Mouse (Mus musculus): ENCODE measurements around the gene Olfr632. TPM values are rescaled to one million over a fixed set of nuclear protein-coding genes. Genes with fewer than 3 reads are reported as not detected.

Gene Olfr632
- polyA plus RNA-seq (2012; rRNA removed), result not detected in 2 replicates

DNA sequence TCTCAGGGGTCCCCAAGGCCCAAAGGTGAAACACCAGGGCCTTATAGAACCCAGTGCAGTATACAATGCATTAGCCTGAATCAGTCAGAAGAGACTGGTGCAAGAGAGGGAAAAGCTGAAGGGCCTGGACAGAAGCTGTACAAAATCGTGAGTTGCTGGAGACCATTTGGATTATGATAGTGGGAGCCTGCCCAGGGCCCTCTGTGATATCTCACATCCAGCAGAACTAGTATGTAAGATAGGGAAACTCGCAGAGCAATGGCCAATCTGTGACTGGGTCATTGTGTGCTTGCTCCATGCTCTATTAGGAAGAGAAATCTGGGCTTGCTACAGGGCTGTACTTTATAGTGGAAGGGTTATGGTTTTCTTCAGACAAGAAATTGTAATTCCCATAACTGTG is at the start of gene Olfr632:
Olfr632 (plus strand) TSS at position 84 of the 400 bp plus-strand sequence.
- no peak for DNase-seq
- TF ChIP-seq POLR2A (IDR thresholded peaks at IDR 0.05; ENCODE audit: borderline replicate concordance, insufficient read depth, low read length), result no peak
- no peak for TF ChIP-seq CTCF (IDR thresholded peaks at IDR 0.05; ENCODE audit: borderline replicate concordance, insufficient read depth, low read depth, low read length)
- WGBS, result 59% methylated on average over 2 of the region's 2 CpGs
- Histone ChIP-seq H3K4me3 (replicated peaks; ENCODE audit: insufficient read depth, low read depth, low read length) (no peak within 1 kb of the TSS), H3K4me1 (ENCODE audit: control insufficient read depth, insufficient read depth, low read length) (no peaks in the 10 kb centered on the region), H3K27me3 (ENCODE audit: control insufficient read depth, insufficient read depth, low read length) (no peaks in the 10 kb centered on the region), H3K27ac (ENCODE audit: insufficient read depth, low read length) (no peak within 1 kb of the TSS)

GRCm38 (mm10) chr7:103886152-103886551 is 48.0 kb upstream of the Olfr632 start, which contains the start of gene Olfr66:
Olfr66 (minus strand) TSS chr7:103886252.
- Histone ChIP-seq H3K27me3 (ENCODE audit: control insufficient read depth, insufficient read depth, low read length) (no peaks in the 10 kb centered on the region), H3K4me1 (ENCODE audit: control insufficient read depth, insufficient read depth, low read length) (no peaks in the 10 kb centered on the region), H3K27ac (ENCODE audit: insufficient read depth, low read length) (no peak within 1 kb of the TSS), H3K4me3 (replicated peaks; ENCODE audit: insufficient read depth, low read depth, low read length) (no peak within 1 kb of the TSS)
- DNase-seq, result no peak
- TF ChIP-seq CTCF (IDR thresholded peaks at IDR 0.05; ENCODE audit: borderline replicate concordance, insufficient read depth, low read depth, low read length), result no peak
- no peak for TF ChIP-seq POLR2A (IDR thresholded peaks at IDR 0.05; ENCODE audit: borderline replicate concordance, insufficient read depth, low read length)

DNA sequence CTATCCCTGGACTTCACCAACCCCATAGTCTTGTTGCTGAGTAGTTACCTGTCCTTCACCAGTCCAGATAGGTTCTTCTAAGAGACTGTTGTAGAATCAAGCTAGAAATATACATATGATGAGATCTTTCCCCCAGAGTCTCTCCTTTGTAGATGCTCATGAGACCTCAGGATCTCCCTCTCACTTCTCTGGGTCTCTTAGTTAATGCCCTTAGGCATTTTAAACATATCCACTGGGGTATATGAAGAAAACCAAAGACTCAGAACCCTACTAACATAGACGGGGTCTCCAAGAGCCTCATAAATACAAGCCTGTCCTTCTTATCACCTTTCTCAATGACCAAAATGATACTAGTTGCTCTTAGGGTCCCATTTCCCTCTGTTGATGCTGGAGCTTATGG is 39.8 kb upstream of the Olfr632 start, which contains the start of gene Olfr64:
Olfr64 (minus strand) TSS at position 101 of the 400 bp plus-strand sequence.
- WGBS, result 69% methylated on average over 1 of the region's 1 CpGs
- no peaks in the 10 kb centered on the region for H3K4me1 ChIP-seq (ENCODE audit: control insufficient read depth, insufficient read depth, low read length)
- no peak for TF ChIP-seq CTCF (IDR thresholded peaks at IDR 0.05; ENCODE audit: borderline replicate concordance, insufficient read depth, low read depth, low read length)
- TF ChIP-seq POLR2A (IDR thresholded peaks at IDR 0.05; ENCODE audit: borderline replicate concordance, insufficient read depth, low read length), result no peak
- H3K4me3 ChIP-seq (replicated peaks; ENCODE audit: insufficient read depth, low read depth, low read length), result no peak within 1 kb of the TSS
- no peak within 1 kb of the TSS for H3K27ac ChIP-seq (ENCODE audit: insufficient read depth, low read length)
- H3K27me3 ChIP-seq (ENCODE audit: control insufficient read depth, insufficient read depth, low read length), result no peaks in the 10 kb centered on the region
- no peak for DNase-seq

GRCm38 (mm10) chr7:103903187-103903586 is 31.0 kb upstream of the Olfr632 start, which contains the start of gene Olfr65:
Olfr65 (plus strand) TSS chr7:103903487.
- Histone ChIP-seq H3K27ac (ENCODE audit: insufficient read depth, low read length) (no peak within 1 kb of the TSS), H3K27me3 (ENCODE audit: control insufficient read depth, insufficient read depth, low read length) (no peaks in the 10 kb centered on the region), H3K4me1 (ENCODE audit: control insufficient read depth, insufficient read depth, low read length) (no peaks in the 10 kb centered on the region), H3K4me3 (replicated peaks; ENCODE audit: insufficient read depth, low read depth, low read length) (no peak within 1 kb of the TSS)
- 78% methylated on average over 2 of the region's 2 CpGs for WGBS
- TF ChIP-seq CTCF (IDR thresholded peaks at IDR 0.05; ENCODE audit: borderline replicate concordance, insufficient read depth, low read depth, low read length) (no peak), POLR2A (IDR thresholded peaks at IDR 0.05; ENCODE audit: borderline replicate concordance, insufficient read depth, low read length) (no peak)
- DNase-seq, result no peak

DNA sequence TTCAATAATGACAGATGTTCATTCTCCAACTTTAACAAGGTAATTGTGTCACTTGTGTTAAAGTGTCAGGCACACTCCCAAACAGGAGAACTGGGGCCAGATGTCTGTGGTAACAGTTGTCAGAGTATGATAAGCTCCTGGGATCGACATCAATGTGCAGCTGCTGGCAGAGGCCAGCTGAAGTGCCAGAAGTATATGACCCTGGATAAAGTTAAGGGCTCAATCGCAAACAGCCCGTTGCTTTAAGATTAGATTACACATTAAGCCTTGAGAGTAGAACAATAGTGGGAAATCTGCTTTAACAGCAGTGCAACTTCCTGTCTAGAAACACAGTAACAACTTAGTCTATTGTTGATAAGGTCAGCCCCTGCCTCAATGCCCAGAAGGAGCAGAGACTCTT is 24.1 kb upstream of the Olfr632 start:
- 53% methylated on average over 3 of the region's 3 CpGs for WGBS
- Histone ChIP-seq H3K4me3 (replicated peaks; ENCODE audit: insufficient read depth, low read depth, low read length) (no peak overlapping the region), H3K4me1 (ENCODE audit: control insufficient read depth, insufficient read depth, low read length) (no peaks in the 10 kb centered on the region), H3K27ac (ENCODE audit: insufficient read depth, low read length) (no peak overlapping the region), H3K27me3 (ENCODE audit: control insufficient read depth, insufficient read depth, low read length) (no peaks in the 10 kb centered on the region)
- TF ChIP-seq POLR2A (IDR thresholded peaks at IDR 0.05; ENCODE audit: borderline replicate concordance, insufficient read depth, low read length), result no peak
- no peak for TF ChIP-seq CTCF (IDR thresholded peaks at IDR 0.05; ENCODE audit: borderline replicate concordance, insufficient read depth, low read depth, low read length)
- no peak for DNase-seq

DNA sequence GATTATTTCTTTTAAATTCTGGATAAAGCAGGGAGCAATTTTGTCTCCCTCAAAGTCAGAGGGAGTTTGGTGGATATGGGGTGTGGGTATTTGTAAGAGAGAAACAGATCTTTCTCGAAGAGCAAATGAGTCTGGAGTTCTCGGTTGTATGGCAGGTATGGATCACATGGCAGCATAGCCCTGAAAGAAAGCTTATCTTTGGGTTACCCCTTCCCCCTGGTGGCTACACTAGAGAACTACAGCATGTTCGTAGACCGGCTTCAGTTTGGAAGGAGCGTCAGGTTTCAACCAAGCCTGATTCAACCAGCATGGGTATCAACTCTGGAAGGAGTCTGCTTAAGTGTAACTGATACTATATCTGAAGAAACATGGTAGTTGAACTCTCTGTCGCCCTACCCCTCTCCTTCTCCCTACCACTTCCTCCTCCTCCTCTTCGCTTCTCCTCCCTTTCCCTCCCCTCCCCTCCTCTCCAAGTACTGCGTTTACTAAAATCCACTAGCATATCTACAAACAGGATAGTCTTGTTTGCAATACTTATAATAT is 21.1 kb upstream of the Olfr632 start:
- DNase-seq, result no peak
- 45% methylated on average over 8 of the region's 8 CpGs for WGBS
- Histone ChIP-seq H3K27ac (ENCODE audit: insufficient read depth, low read length) (no peak overlapping the region), H3K4me1 (ENCODE audit: control insufficient read depth, insufficient read depth, low read length) (no peaks in the 10 kb centered on the region), H3K27me3 (ENCODE audit: control insufficient read depth, insufficient read depth, low read length) (no peaks in the 10 kb centered on the region), H3K4me3 (replicated peaks; ENCODE audit: insufficient read depth, low read depth, low read length) (no peak overlapping the region)
- TF ChIP-seq CTCF (IDR thresholded peaks at IDR 0.05; ENCODE audit: borderline replicate concordance, insufficient read depth, low read depth, low read length) (no peak), POLR2A (IDR thresholded peaks at IDR 0.05; ENCODE audit: borderline replicate concordance, insufficient read depth, low read length) (no peak)

GRCm38 (mm10) chr7:103915338-103915737 is 18.8 kb upstream of the Olfr632 start:
- no peaks in the 10 kb centered on the region for H3K27me3 ChIP-seq (ENCODE audit: control insufficient read depth, insufficient read depth, low read length)
- no peak overlapping the region for H3K4me3 ChIP-seq (replicated peaks; ENCODE audit: insufficient read depth, low read depth, low read length)
- no peak overlapping the region for H3K27ac ChIP-seq (ENCODE audit: insufficient read depth, low read length)
- DNase-seq, result no peak
- H3K4me1 ChIP-seq (ENCODE audit: control insufficient read depth, insufficient read depth, low read length), result no peaks in the 10 kb centered on the region
- TF ChIP-seq CTCF (IDR thresholded peaks at IDR 0.05; ENCODE audit: borderline replicate concordance, insufficient read depth, low read depth, low read length) (no peak), POLR2A (IDR thresholded peaks at IDR 0.05; ENCODE audit: borderline replicate concordance, insufficient read depth, low read length) (no peak)

- H3K27me3 ChIP-seq (ENCODE audit: control insufficient read depth, insufficient read depth, low read length), result no peaks in the 10 kb centered on the region
Observed at GRCm38 (mm10) chr7:103928525-103928924, 5.6 kb upstream of the Olfr632 start, which contains the start of gene Olfr631. Olfr631 (plus strand) TSS chr7:103928825.

More at GRCm38 (mm10) chr7:103928525-103928924, 5.6 kb upstream of the Olfr632 start, which contains the start of gene Olfr631:
- H3K4me3 ChIP-seq (replicated peaks; ENCODE audit: insufficient read depth, low read depth, low read length), result no peak within 1 kb of the TSS
- TF ChIP-seq POLR2A (IDR thresholded peaks at IDR 0.05; ENCODE audit: borderline replicate concordance, insufficient read depth, low read length) (no peak), CTCF (IDR thresholded peaks at IDR 0.05; ENCODE audit: borderline replicate concordance, insufficient read depth, low read depth, low read length) (no peak)
- H3K4me1 ChIP-seq (ENCODE audit: control insufficient read depth, insufficient read depth, low read length), result no peaks in the 10 kb centered on the region
- no peak within 1 kb of the TSS for H3K27ac ChIP-seq (ENCODE audit: insufficient read depth, low read length)
- no peak for DNase-seq
